Mouse (Mus musculus) liver, embryonic 14.5 days (tissue): ENCODE measurements around the gene Zfp78.

Source experiments
- CTCF ChIP-seq: IDR thresholded peaks from 2 replicates; pipeline ENCODE4 v1.5.1; 2016; ENCODE audit warnings: antibody characterized with exemption, low read depth, control low read depth
- EP300 ChIP-seq: IDR thresholded peaks from 2 replicates; pipeline ENCODE4 v1.6.1; 2016; ENCODE audit warnings: antibody characterized with exemption, low read depth

GRCm38 (mm10) chr7:6369460-6369859 is 6.4 kb downstream of the Zfp78 start:
- TF ChIP-seq CTCF, result no peak
- no peak for TF ChIP-seq EP300
